Mouse (Mus musculus) erythroblast, adult 5-6 weeks (primary cell): ENCODE data around the gene Catsper1. TPM values are rescaled to one million over a fixed set of nuclear protein-coding genes. Genes with fewer than 3 reads are reported as not detected.
"Not testable (repeated sequence)": the region's sequence is repeated elsewhere in the genome, so short reads cannot be mapped to it uniquely, and the experiment has no call there.

Experiments used
- ATAC-seq: replicated peaks from 2 replicates; pipeline ENCODE4 v1.8.0; 2016; ENCODE audit warnings: moderate number of reproducible peaks, mild to moderate bottlenecking, moderate TSS enrichment, inconsistent platforms; ENCODE audit not compliant: poor library complexity, low FRiP score, severe bottlenecking
- total RNA-seq, 2 experiments: library from RNA; stranded (forward) in 1 of 2; stranded (reverse) in 1 of 2; fragments of 150-400 nt in 1 of 2; fragments of 200-764, 138-1000 nt in 1 of 2; gene quantifications; 2 replicates each; pipeline versions ENCODE4 v1.2.3 to v1.2.4; 2015 to 2017; ENCODE audit warnings: low replicate concordance in 2 of 2

Catsper1 gene
- total RNA-seq, 2 experiments from 2014 or later, result not detected

DNA sequence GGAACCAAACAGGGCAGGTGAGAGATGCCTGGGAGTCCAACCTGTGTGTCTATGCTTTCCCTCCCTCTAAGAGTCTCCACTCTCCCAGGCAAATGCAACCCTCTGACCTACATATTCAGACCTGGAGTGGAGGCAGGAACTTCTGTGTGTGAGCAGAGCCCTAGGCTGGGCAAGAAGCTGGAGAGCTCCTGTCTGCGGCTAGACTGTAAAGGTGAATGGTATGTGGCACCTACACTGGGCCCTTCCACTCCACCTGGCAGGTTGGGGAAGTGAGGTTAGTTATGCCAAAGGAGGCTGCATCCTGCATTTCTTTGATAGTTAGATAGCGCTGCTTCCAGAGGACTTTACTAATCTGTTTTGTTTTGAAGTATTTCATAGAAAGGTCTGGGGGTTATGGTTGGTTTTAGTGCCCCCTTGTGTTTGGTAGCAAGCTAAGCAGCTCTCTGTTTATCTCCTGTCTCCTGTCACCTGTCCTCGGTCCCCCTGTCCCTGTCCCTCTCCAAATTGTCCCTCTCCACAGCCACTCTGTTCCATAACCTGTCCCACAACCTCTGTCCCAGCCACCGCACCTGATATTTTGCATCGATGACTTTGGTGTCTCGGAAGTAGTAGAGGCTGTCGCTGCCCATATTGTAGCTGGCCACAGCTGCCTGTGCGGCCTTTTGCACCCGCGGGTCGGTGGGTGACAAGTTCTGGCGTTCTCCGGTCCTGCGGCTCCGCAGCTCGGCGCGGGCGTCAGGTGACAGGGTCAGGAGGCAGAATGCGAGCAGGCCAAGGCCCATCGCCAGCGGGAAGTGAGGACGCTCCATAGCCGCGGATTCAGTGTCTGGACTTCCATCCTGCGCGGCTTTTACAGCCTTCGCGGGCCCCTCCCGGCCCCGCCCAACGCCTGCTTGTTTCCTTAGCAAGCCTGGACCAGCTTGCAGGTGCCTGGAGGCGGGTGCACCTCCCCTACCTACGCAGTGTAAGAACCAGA lies 13.3 kb downstream of the Catsper1 start:
- 0 out of 2 replicates have a peak, but pooled peaks have one; percentile 37 for ATAC-seq

DNA sequence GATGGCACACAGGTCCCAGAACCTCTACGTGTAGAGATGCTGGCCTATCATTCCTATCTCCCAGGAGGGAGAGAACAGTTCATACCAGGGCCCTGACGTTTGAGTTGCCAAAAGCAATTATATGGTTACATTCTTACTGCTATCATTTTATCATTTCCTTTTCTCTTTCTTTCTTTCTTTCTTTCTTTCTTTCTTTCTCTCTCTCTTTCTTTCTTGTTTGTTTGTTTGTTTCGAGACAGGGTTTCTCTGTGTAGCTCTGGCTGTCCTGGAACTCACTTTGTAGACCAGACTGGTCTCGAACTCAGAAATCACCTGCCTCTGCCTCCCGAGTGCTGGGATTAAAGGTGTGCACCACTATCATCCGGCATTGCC lies 13.9 kb downstream of the Catsper1 start, which contains the start of gene Cst6:
Gene Cst6, minus strand, starts transcription at position 73 of the 372 bp plus-strand sequence.
- not testable (repeated sequence) for ATAC-seq

DNA sequence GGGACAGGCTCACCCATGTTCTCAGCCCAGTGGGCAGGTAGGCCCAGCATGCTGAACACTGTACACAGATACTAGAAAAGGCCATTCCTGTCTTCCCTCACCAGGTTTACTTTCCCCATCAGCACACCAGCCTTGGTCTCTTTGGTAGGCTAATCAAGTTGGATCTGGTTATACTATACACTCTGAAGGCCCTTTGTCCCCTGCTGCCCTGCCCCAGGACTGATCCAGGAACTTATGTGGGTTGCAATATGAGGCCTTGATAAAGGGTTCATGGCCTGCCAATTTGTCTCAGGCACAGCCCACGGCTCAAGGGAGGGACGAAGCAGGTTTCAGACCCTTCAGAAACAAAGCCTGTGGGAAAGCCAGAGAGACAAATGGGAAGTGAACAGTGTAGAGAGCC lies 18.1 kb downstream of the Catsper1 start:
- no peak for ATAC-seq

DNA sequence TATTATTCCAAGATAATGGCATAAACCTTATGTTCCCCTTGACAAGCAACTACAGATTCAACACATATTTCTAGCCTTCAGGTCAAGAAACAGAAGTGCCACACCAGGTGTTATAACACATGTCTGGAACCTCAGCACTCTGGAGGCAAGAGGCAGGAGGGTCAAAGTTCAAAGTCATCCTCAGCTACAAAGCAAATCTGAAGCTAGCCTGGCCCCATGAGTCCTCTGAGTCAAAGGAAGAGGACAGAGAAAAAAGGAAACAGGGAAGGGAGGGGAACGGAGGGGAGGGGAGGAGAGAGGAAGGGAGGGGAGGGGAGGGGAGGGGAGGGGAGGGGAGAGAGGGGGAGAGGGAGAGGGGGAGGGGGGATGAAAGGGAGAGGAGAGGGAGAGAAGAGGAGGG lies 20.5 kb downstream of the Catsper1 start:
- no peak for ATAC-seq

DNA sequence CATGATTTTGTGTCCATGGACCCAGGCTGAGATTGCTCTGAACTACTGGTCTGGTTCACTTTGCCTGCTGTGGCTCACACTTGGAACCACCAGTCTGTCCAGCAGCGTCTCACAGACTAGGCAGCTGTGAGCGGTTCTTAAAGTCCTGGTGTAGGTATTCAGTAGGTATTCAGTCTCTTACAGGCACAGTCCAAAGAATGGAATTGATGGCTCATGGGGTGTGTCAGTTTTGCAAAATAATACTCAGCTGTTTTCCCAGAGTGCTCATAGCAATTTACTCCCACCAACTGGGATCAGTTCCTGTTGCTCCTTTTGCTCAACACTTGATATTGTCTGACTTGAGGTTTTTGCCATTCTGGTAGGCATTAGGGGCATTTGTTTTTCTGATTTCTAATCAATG lies 26.6 kb downstream of the Catsper1 start:
- no peak for ATAC-seq

DNA sequence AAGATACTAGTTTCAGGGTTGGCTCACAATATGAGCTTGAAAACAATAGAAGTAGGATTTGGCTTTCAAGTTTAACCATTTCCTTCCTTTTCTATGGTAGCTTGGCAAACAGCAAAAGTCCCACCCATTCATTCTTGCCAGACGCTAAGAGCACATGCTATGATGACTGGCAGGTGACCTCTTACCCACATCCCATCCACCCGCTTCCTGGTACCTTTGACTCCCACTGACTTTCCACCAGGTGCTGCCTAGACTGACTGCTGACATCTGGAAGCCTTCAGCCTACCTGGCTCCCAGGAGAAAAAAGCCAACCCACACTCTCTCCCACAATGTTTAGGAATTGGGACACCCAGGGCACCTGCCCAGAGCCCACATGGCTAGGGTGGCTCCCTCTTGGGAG lies 28.6 kb downstream of the Catsper1 start:
- no peak for ATAC-seq

DNA sequence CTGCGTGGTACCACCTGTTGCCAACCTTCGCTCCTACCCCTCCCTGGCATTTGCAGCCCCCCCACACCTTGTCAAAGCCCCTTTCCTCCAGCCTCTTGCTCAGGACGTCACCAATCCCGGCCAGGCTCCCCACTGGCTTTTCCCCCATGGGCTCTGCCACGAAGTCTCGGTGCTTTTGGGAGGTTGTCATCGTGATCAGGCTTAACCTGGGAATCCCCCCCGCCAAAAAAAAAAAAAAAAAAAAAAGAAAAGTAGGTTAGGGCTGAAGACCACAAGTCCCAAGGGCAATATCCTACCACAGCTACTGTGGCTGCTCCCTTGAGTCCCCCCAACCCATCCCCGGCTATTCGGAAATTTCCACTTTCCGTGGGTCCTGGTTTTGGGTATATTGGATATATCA lies 30.2 kb downstream of the Catsper1 start:
- no peak for ATAC-seq

DNA sequence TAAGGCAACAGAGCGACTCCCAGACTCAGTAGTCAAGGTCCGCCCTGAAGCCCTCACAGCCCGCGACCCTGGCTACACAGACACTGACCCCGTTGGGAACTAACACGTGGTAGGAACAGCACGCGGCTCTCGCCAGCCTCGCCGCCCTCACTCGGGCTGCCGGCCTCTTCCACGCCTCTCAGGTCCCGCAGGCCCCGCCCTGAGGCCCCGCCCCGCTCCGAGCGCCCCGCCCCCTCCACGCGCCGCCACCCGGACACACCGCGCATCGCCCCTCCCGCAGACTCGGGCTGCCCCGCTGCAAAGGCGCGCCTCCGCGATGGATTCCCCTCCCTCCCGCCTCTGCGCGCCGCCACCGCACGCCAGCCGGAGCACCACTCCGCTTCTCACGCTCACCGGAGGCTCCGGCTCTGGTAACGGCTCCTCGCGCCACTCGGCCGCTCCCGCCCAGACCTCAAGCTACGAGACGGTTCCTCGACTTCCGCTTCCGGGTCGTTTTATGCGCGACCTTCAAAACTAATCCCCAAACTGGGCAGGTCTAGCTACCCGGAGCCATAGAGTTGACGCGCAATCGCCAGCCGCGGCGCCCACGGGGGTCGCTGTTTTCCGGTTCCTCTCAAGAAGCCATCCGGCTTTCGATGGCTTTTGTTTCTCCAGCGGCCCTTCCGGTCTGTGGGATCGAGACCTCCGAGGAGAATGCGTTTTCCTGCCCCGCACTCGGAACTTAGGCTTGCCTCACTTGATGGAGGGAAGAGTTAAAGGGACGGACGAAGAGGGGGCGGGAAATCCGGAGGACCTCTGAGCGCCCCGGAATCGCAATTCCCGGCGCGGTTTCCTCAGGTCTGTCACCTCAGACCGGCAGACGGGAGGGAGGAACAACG lies 30.9 kb downstream of the Catsper1 start, which contains the start of gene Eif1ad:
Gene Eif1ad, plus strand, starts transcription at position 567 of the 878 bp plus-strand sequence.
- ATAC-seq, result peak; percentile 88

DNA sequence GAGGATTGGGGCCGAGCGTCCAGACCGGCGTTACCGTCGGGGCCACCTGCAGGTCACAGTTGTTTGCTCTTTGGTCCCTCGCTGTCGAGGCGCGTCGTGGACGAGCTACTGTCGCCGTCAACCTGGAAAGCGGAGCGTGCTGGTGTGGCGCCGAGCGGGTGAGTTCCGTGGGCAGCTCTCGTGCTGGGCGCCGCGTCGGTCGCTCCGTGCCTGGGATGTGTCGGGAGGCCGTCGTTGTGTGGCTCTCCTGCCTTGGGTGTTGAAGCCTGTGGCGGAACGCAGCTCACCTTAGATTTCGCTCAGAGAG lies 31.5 kb downstream of the Catsper1 start, which contains the start of gene Banf1:
Gene Banf1, minus strand, starts transcription at position 116 of the 307 bp plus-strand sequence.
- peak; percentile 50 for ATAC-seq

DNA sequence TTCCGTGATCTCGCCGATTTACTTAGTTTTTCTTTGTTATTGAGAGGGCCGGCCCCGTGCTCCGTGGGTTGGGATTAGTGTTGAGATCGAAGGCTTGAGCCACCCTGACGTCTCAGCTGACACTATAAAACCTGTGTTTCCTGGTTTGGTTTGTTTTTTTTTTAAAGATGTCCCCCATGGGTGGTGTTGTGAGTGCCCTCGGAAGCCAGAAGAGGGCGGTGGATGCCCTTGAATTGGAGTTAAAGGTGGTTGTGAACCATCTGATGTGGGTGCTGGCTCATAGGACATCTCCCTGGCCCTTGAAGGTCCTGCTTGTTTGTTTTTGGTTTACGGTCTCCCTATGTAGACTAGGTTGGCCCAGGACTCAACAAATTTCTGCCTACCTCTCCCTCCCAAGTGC lies 31.9 kb downstream of the Catsper1 start:
- ATAC-seq, result no peak

DNA sequence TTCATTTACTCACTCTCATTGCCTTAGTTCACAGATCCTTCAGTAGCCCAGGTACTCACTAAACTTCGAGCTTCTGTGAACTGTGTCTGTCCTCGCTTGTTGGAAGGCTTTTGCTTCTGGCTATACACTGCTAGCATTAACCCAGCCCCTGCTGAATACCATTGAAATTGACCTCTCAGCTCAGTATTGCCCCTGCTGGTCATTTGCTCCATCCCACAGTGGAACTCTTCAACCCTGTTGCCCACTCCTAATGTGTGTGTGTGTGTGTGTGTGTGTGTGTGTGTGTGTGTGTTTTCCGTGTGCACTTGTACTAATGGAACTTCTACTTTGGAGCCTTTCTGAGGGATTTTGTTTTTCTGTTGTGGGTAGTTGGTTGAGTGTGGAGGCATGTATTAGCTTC lies 35.4 kb downstream of the Catsper1 start:
- ATAC-seq, result no peak

DNA sequence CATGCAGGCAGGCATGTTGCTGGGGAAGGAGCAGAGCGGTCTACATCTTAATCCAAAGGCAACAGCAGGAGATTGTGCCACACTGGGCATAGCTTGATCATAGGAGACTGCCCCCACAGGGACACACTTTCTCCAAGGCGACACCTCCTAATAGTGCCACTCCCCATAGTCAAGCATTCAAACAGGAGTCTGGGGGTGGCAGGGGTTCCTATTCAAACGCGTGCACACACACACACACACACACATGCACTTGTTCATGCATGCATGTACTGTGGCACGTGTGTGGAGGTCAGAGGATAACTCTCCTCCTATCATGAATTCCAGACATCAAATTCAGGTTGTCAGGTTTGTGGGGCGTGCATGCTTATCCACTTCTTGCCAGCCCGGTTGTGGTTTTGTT lies 37.2 kb downstream of the Catsper1 start:
- no peak for ATAC-seq

DNA sequence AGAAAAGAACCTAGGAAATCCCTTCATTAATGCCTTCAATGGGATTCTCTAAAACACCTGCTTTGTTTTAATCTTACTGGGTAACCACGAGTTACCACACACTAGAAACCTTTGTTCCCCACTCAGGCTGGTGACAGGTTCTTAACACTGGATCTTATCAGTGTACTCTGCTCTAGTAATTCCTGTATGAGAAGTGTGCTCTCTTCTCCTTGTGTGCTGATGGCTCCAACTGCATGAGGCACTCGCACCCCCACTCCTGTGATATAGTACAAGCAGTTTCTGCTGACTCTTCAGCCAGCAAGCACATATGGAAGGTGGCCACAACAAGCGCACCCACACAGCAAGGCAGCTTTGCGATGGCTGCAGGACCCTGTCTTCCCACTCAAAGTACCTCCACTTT lies 38.6 kb downstream of the Catsper1 start:
- no peak for ATAC-seq

DNA sequence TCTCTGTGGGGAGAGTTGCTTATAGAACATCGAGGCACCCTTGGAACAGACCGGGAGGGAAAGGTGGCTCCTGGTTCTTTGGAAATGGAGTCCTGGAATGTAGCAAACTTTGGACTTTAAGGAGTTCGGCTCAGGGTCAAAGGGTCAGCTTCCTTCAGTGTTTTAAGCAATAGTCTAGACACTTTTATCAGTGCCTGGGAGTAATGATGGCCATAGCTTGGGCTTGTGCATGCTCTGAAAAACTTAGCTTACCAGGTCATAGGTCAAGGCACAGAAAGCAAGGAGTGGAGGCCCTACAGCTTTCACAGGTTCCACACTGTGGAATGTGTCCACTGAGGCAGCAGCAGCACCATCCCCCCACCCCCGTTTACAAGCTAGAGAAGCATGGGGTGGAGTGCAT lies 39.2 kb downstream of the Catsper1 start:
- ATAC-seq, result no peak

DNA sequence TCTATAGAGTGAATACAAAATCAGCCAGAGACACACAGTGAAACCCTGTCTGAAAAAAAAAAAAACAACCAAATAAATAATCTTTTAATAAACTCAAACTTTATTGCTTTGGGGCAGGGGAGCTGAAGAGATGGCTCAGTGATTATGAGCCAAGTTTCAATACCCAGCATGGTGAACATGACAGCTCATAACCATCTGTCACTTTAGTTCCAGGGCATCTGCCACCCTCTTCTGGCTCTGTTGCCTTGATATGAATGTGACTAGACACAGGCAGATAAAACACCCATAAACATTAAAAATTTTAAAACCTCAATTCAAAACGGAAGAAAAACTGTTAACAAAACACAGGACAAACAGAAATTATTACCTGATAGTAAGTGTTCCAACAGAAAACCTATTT lies 41.9 kb downstream of the Catsper1 start:
- no peak for ATAC-seq

DNA sequence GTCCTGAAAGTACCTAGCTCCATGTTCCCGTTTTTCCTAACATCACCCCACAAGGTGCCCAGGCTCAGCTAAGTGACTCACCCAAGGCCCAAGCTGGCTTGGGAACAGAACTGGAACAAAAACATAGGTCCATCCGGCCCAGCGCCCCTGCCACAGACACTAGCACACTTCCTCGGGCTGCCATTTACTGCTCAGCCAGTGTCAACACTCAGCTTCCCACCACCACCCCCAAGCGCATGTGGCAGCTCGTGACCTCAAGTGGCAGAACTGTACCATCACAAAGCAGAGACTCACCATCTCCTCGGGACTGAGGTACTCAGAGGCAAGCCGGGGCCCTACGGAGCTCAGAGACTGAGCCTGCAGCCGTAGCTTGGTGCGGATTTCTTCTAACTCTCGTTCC lies 47.8 kb downstream of the Catsper1 start:
- ATAC-seq, result no peak

DNA sequence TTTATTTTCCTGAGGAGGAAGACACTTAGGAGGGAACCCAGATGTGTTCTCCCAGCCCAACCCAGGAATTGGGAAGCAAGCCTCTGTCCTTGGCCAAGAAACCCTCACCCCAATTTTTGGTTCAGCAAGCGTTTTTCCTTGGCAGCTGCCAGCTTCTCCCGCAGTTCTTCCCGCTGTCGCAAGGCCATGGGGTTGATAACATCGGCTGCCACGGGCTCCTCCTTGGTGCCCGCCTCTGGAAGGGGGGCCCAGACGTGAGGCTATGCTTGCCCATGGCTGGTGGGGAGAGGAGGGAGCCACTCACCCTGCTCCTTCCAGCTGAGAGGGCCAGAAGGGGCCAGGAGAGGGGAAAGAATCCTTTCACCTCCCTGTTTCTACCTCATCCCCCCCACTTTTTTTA lies 49.2 kb downstream of the Catsper1 start:
- no peak for ATAC-seq

DNA sequence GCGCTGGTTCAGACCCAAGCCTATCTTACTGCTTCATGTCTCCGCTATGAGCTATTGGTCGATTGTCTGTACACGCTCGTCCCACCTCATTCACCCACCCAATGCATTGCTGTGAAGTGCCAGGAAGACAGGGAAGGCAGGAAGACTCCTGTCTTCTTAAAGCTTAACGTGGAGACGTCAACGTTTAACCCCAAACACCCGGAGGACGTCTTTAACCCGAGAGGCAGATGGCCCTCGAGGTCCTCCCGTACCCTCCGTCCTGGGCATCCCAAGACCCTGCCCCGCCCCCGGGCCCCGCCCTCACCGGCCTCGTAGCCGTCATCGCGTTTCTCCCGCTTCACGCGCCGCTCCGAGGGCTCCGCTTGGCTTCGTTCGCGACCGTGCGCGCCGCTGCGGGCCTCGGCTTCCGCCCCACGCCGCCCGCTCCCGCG lies 52.5 kb downstream of the Catsper1 start:
- ATAC-seq, result no peak

DNA sequence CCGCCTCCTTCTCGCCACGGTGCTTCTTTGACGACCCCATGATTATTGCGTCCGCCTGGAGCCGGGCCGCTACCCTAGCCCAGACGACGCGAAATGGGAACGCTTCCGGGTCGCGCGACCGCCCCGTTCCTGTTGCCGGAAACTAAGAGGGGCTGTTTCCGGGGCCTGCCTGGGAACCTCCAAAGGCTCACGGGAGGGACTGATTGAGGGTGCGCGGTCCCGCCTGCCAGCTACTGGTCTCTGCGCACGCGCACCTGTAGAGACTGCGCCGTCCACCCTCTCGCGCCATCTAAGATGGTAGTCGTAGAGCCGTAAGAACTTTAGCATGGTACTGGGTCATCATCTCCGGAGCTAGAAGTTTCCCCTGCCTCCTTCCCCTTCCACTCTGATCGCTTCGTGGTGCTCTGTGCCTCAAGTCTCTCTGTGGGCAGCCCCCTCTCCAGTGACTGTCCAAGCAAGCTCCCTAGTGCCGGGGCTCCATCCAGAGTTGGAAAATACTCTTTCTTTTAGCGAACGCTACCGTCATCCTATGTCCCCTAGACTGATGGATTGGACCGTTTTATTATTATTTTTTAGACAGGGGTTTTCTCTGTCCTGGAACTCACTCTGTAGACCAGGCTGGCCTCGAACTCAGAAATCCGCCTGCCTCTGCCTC lies 53.2 kb downstream of the Catsper1 start, which contains the start of gene Sart1:
Gene Sart1, minus strand, starts transcription at position 116 of the 655 bp plus-strand sequence.
- ATAC-seq, result peak; percentile 96

DNA sequence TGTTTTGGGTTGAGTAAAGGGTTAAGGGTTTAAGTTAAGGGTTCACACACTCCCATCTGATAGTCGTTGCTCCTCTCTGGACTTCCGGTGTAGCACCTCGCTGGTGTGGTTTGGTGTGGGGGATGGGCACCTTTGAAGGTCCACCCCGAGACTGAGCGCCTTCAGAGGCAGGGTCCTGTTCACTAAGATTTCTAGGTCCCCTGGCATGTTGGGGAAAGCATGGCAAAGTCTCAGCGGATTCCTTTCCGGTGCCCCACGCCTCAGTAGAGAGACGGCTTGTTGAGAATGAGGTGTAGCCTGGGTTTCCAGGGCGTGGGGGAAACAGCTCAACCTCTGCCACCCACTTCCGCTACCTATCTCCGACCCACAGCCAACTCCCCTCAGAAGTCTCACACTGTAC lies 54.1 kb downstream of the Catsper1 start:
- peak; percentile 41 for ATAC-seq
